Mouse (Mus musculus): ENCODE data around the gene Aldh1a1. TPM values are rescaled to one million over a fixed set of nuclear protein-coding genes. Genes with fewer than 3 reads are reported as not detected.

Aldh1a1 gene
- polyA plus RNA-seq (2014; fragmentation: Illumina TruSeq; extraction: RNeasy Lipid Tissue Mini Kit (QIAGEN cat#74804); ENCODE audit: low read depth, low replicate concordance): 894 TPM

GRCm38 (mm10) chr19:20492491-20492890 lies at the start of gene Aldh1a1:
Aldh1a1 (plus strand) TSS chr19:20492715.

Other genes starting within 250 kb of the Aldh1a1 start
- 231 TPM for gene Anxa1, start 101.8 kb upstream of the Aldh1a1 start, polyA plus RNA-seq (2014; fragmentation: Illumina TruSeq; extraction: RNeasy Lipid Tissue Mini Kit (QIAGEN cat#74804); ENCODE audit: low read depth, low replicate concordance)
- 200 TPM for gene Aldh1a7, start 234.8 kb downstream of the Aldh1a1 start, polyA plus RNA-seq (2014; fragmentation: Illumina TruSeq; extraction: RNeasy Lipid Tissue Mini Kit (QIAGEN cat#74804); ENCODE audit: low read depth, low replicate concordance)

Data from adipose tissue, adult 10 weeks (tissue).